Mouse (Mus musculus): ENCODE measurements around the gene Arl6ip1. TPM values are rescaled to one million over a fixed set of nuclear protein-coding genes. Genes with fewer than 3 reads are reported as not detected.

The Arl6ip1 gene
- total and polyA plus RNA-seq, 3 experiments = 89.7 to 199 (median 188) TPM

GRCm38 (mm10) chr7:118102678-118103461 lies 26.6 kb downstream of the Arl6ip1 start:
- DNase-seq (ENCODE audit: low read depth, low spot score) = peak; percentile 54
- Histone ChIP-seq H3K4me1 (ENCODE audit: control insufficient read depth in 1 of 2, insufficient read depth in 2 of 2, low read length in 2 of 2) (peaks cover 0 to 20% of the 10 kb centered on the region in 2 experiments; a peak in 2 of 4 replicates), H3K36me3 (ENCODE audit: control insufficient read depth in 1 of 2, insufficient read depth in 2 of 2, low read length in 2 of 2) (peaks cover 2 to 33% of the 10 kb centered on the region in 2 experiments; a peak in 3 of 4 replicates), H3K79me2 (ENCODE audit: control insufficient read depth, insufficient read depth, low read length, poor library complexity) (peaks cover 2% of the 10 kb centered on the region; the same call in 1 of the 2 replicates), H3K9me3 (replicated peaks; ENCODE audit: insufficient read depth, low read length) (no peaks in the 10 kb centered on the region), H3K9ac (ENCODE audit: control insufficient read depth, low read depth, low read length, poor library complexity, severe bottlenecking) (no peak overlapping the region), H3K4me3 (ENCODE audit: control insufficient read depth in 1 of 2, insufficient read depth in 1 of 2, low read depth in 2 of 2, low read length in 2 of 2) (no peak overlapping the region), H3K27me3 (ENCODE audit: control insufficient read depth in 1 of 2, insufficient read depth in 2 of 2, low read length in 2 of 2) (no peaks in the 10 kb centered on the region; a peak in 1 of 4 replicates), H3K27ac (ENCODE audit: control insufficient read depth, low read depth, low read length) (peak overlapping the region; percentile 13; the same call in 1 of the 2 replicates)
- no peak for TF ChIP-seq ELF1 (IDR thresholded peaks at IDR 0.05; ENCODE audit: low read depth, low read length)
- no peak for TF ChIP-seq SIN3A (IDR thresholded peaks at IDR 0.05; ENCODE audit: low read length)
- no peak for TF ChIP-seq MAFK (IDR thresholded peaks at IDR 0.05; ENCODE audit: borderline replicate concordance, low read depth, low read length)
- no peak for TF ChIP-seq CHD2 (IDR thresholded peaks at IDR 0.05; ENCODE audit: low read length)
- TF ChIP-seq HCFC1 (IDR thresholded peaks at IDR 0.05; ENCODE audit: low read depth, low read length) = no peak
- no peak for TF ChIP-seq USF1 (IDR thresholded peaks at IDR 0.05; ENCODE audit: low read depth, low read length)
- no peak for TF ChIP-seq RCOR1 (IDR thresholded peaks at IDR 0.05; ENCODE audit: low read depth, low read length)
- TF ChIP-seq POLR2A (IDR thresholded peaks at IDR 0.05; ENCODE audit: control insufficient read depth in 1 of 2, insufficient read depth in 1 of 2, low read depth in 1 of 2, low read length in 2 of 2, poor library complexity in 1 of 2) = peak in 1 of 2 experiments; percentile 26; a peak in 1 of 4 replicates
- no peak for TF ChIP-seq ZKSCAN1 (IDR thresholded peaks at IDR 0.05; ENCODE audit: low read depth, low read length)
- peak; percentile 44; the same call in 1 of the 2 replicates for TF ChIP-seq POLR2AphosphoS5 (IDR thresholded peaks at IDR 0.05; ENCODE audit: borderline replicate concordance, low read depth, low read length)
- TF ChIP-seq UBTF (IDR thresholded peaks at IDR 0.05; ENCODE audit: borderline replicate concordance, insufficient read depth, low read depth, low read length) = no peak
- no peak for TF ChIP-seq USF2 (IDR thresholded peaks at IDR 0.05; ENCODE audit: borderline replicate concordance in 1 of 2, insufficient read depth in 1 of 2, low read depth in 1 of 2, low read length in 2 of 2)
- no peak for TF ChIP-seq NRF1 (IDR thresholded peaks at IDR 0.05; ENCODE audit: insufficient read depth, low read depth, low read length, poor library complexity, severe bottlenecking)
- TF ChIP-seq JUND (IDR thresholded peaks at IDR 0.05; ENCODE audit: low read depth, low read length) = no peak
- peak; percentile 28; the same call in 1 of the 2 replicates for TF ChIP-seq POLR2AphosphoS2 (IDR thresholded peaks at IDR 0.05; ENCODE audit: low read length)
- no peak for TF ChIP-seq ZMIZ1 (IDR thresholded peaks at IDR 0.05; ENCODE audit: low read depth, low read length)
- no peak for TF ChIP-seq E2F4 (IDR thresholded peaks at IDR 0.05; ENCODE audit: borderline replicate concordance, low read depth, low read length)
- TF ChIP-seq MXI1 (IDR thresholded peaks at IDR 0.05; ENCODE audit: low read depth, low read length) = no peak
- no peak for TF ChIP-seq MYB (IDR thresholded peaks at IDR 0.05; ENCODE audit: low read depth, low read length)
- TF ChIP-seq ZC3H11A (IDR thresholded peaks at IDR 0.05; ENCODE audit: low read depth, low read length) = no peak
- no peak for TF ChIP-seq ZNF384 (IDR thresholded peaks at IDR 0.05; ENCODE audit: low read depth, low read length)
- TF ChIP-seq CHD1 (IDR thresholded peaks at IDR 0.05; ENCODE audit: low read depth, low read length) = no peak
- TF ChIP-seq BHLHE40 (IDR thresholded peaks at IDR 0.05; ENCODE audit: borderline replicate concordance, low read depth, low read length) = no peak
